Mouse (Mus musculus): ENCODE results near the gene Triobp. TPM values are rescaled to one million over a fixed set of nuclear protein-coding genes. Genes with fewer than 3 reads are reported as not detected.

The Triobp gene
- polyA plus RNA-seq, 1 experiment, result 32.9 TPM

GRCm38 (mm10) chr15:79018191-79018590 is 70.7 kb downstream of the Triobp start:
- WGBS, result 57% methylated on average over 4 of the region's 4 CpGs
- no peaks in the 10 kb centered on the region for H3K4me1 ChIP-seq (ENCODE audit: control insufficient read depth, insufficient read depth, low read length)
- no peak overlapping the region for H3K27ac ChIP-seq (ENCODE audit: control insufficient read depth, insufficient read depth, low read depth, low read length, poor library complexity)
- TF ChIP-seq POLR2A (IDR thresholded peaks at IDR 0.05; ENCODE audit: borderline replicate concordance, control insufficient read depth, low read depth, low read length), result no peak
- no peak for TF ChIP-seq CTCF (IDR thresholded peaks at IDR 0.05; ENCODE audit: control insufficient read depth, insufficient read depth, low read length)
- H3K4me3 ChIP-seq (replicated peaks; ENCODE audit: control insufficient read depth, low read depth, low read length), result no peak overlapping the region

GRCm38 (mm10) chr15:79018886-79019285 is 71.4 kb downstream of the Triobp start:
- TF ChIP-seq CTCF (IDR thresholded peaks at IDR 0.05; ENCODE audit: control insufficient read depth, insufficient read depth, low read length), result no peak
- TF ChIP-seq POLR2A (IDR thresholded peaks at IDR 0.05; ENCODE audit: borderline replicate concordance, control insufficient read depth, low read depth, low read length), result no peak
- Histone ChIP-seq H3K4me1 (ENCODE audit: control insufficient read depth, insufficient read depth, low read length) (no peaks in the 10 kb centered on the region), H3K27ac (ENCODE audit: control insufficient read depth, insufficient read depth, low read depth, low read length, poor library complexity) (no peak overlapping the region), H3K4me3 (replicated peaks; ENCODE audit: control insufficient read depth, low read depth, low read length) (no peak overlapping the region)
- 83% methylated on average over 3 of the region's 3 CpGs for WGBS

- Histone ChIP-seq H3K27ac (ENCODE audit: control insufficient read depth, insufficient read depth, low read depth, low read length, poor library complexity) (no peak overlapping the region), H3K4me3 (replicated peaks; ENCODE audit: control insufficient read depth, low read depth, low read length) (no peak overlapping the region), H3K4me1 (ENCODE audit: control insufficient read depth, insufficient read depth, low read length) (no peaks in the 10 kb centered on the region)
- TF ChIP-seq CTCF (IDR thresholded peaks at IDR 0.05; ENCODE audit: control insufficient read depth, insufficient read depth, low read length) (no peak), POLR2A (IDR thresholded peaks at IDR 0.05; ENCODE audit: borderline replicate concordance, control insufficient read depth, low read depth, low read length) (no peak)
- WGBS, result 73% methylated on average over 10 of the region's 10 CpGs
These were observed 75.2 kb downstream of the Triobp start for GRCm38 (mm10) chr15:79022671-79023230.

GRCm38 (mm10) chr15:79023366-79023765 is 75.8 kb downstream of the Triobp start:
- Histone ChIP-seq H3K4me3 (replicated peaks; ENCODE audit: control insufficient read depth, low read depth, low read length) (no peak overlapping the region), H3K4me1 (ENCODE audit: control insufficient read depth, insufficient read depth, low read length) (no peaks in the 10 kb centered on the region), H3K27ac (ENCODE audit: control insufficient read depth, insufficient read depth, low read depth, low read length, poor library complexity) (no peak overlapping the region)
- no peak for TF ChIP-seq CTCF (IDR thresholded peaks at IDR 0.05; ENCODE audit: control insufficient read depth, insufficient read depth, low read length)
- 67% methylated on average over 1 of the region's 1 CpGs for WGBS

- Histone ChIP-seq H3K4me3 (replicated peaks; ENCODE audit: control insufficient read depth, low read depth, low read length) (no peak overlapping the region), H3K27ac (ENCODE audit: control insufficient read depth, insufficient read depth, low read depth, low read length, poor library complexity) (no peak overlapping the region), H3K4me1 (ENCODE audit: control insufficient read depth, insufficient read depth, low read length) (no peaks in the 10 kb centered on the region; the same call in 1 of the 2 replicates)
- 34% methylated on average over 18 of the region's 18 CpGs for WGBS
- TF ChIP-seq POLR2A (IDR thresholded peaks at IDR 0.05; ENCODE audit: borderline replicate concordance, control insufficient read depth, low read depth, low read length) (no peak), CTCF (IDR thresholded peaks at IDR 0.05; ENCODE audit: control insufficient read depth, insufficient read depth, low read length) (no peak)
These were observed 78.3 kb downstream of the Triobp start for GRCm38 (mm10) chr15:79025687-79026308.

- no peak overlapping the region for H3K4me3 ChIP-seq (replicated peaks; ENCODE audit: control insufficient read depth, low read depth, low read length)
- TF ChIP-seq POLR2A (IDR thresholded peaks at IDR 0.05; ENCODE audit: borderline replicate concordance, control insufficient read depth, low read depth, low read length), result no peak
- TF ChIP-seq CTCF (IDR thresholded peaks at IDR 0.05; ENCODE audit: control insufficient read depth, insufficient read depth, low read length), result no peak
- H3K4me1 ChIP-seq (ENCODE audit: control insufficient read depth, insufficient read depth, low read length), result no peaks in the 10 kb centered on the region; the same call in 1 of the 2 replicates
- no peak overlapping the region for H3K27ac ChIP-seq (ENCODE audit: control insufficient read depth, insufficient read depth, low read depth, low read length, poor library complexity)
- WGBS, result 83% methylated on average over 14 of the region's 14 CpGs
These were observed 79.2 kb downstream of the Triobp start for GRCm38 (mm10) chr15:79026511-79027290.

GRCm38 (mm10) chr15:79027291-79028205 is 80.0 kb downstream of the Triobp start:
- 11% methylated on average over 46 of the region's 46 CpGs for WGBS
- no peak overlapping the region for H3K4me3 ChIP-seq (replicated peaks; ENCODE audit: control insufficient read depth, low read depth, low read length)
- H3K4me1 ChIP-seq (ENCODE audit: control insufficient read depth, insufficient read depth, low read length), result no peaks in the 10 kb centered on the region; the same call in 1 of the 2 replicates
- no peak for TF ChIP-seq CTCF (IDR thresholded peaks at IDR 0.05; ENCODE audit: control insufficient read depth, insufficient read depth, low read length)
- TF ChIP-seq POLR2A (IDR thresholded peaks at IDR 0.05; ENCODE audit: borderline replicate concordance, control insufficient read depth, low read depth, low read length), result no peak
- peak overlapping the region; percentile 77; the same call in 1 of the 2 replicates for H3K27ac ChIP-seq (ENCODE audit: control insufficient read depth, insufficient read depth, low read depth, low read length, poor library complexity)
